Mouse (Mus musculus) brain, embryonic 14.5 days (tissue): Measurements from ENCODE around the gene Aipl1.

Source experiments
- CTCF ChIP-seq: fragments of 200-500 bp; IDR thresholded peaks from 2 replicates; pipeline ENCODE4 v1.5.1; 2012; ENCODE audit warnings: inconsistent platforms, mild to moderate bottlenecking, moderate library complexity, borderline replicate concordance; ENCODE audit not compliant: insufficient read depth, insufficient read length; ENCODE audit errors: extremely low read depth
- POLR2A ChIP-seq: fragments of 200-500 bp; IDR thresholded peaks from 2 replicates; pipeline ENCODE4 v1.6.1; 2012; ENCODE audit warnings: mild to moderate bottlenecking, inconsistent platforms, borderline replicate concordance; ENCODE audit not compliant: poor library complexity, insufficient read depth, insufficient read length, severe bottlenecking; ENCODE audit errors: extremely low read depth

DNA sequence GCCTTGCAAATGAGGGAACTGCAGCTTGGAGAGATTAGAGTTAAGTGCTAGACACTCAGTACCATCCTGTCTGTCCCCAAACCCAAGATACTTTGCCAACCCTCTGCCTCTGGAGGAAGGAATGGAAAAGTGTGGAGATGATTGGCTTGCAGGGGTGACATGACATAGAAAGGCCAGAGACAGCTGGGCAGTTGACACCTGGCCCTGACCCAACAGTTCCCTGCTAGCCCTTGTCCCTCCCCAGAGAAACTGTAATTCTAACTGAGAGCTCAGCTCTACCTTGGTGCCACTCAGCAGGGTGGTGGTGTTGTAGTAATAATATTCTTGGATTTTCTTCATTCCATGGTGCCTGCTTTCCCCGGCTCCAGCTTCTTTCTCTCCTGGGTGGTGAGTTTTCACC, 25.4 kb downstream of the Aipl1 start:
- TF ChIP-seq CTCF (no peak), POLR2A (no peak)
